Mouse (Mus musculus) erythroblast, embryonic 14.5 days (primary cell): ENCODE results near the gene Hsf4.

ENCODE experiments used
- GATA1 ChIP-seq: IDR thresholded peaks from 2 replicates; pipeline ENCODE4 v1.6.1; 2012; ENCODE audit warnings: low read length, inconsistent platforms, mixed read lengths
- TAL1 ChIP-seq: IDR thresholded peaks from 3 replicates; pipeline ENCODE4 v1.6.1; 2012; ENCODE audit warnings: low read length, inconsistent platforms, mixed read lengths

DNA sequence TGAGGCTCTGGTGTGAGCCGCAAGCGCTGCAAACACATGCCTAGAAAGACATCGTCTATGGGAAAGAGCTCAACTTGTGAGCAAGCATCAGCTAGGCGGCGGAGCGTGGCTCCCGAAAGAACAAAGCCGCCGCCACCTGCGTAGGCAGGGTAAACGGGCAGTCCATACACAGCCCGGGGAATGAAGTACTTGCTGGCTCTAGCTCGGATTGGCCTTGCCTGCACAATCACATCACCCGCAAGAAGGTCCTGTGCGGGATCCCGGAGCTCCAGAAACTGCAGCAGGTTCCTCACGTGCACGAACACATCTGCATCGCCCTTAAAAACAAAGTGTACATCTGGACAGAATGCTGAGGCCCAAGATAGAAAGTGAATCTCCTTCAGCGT lies 15.8 kb upstream of the Hsf4 start:
- TF ChIP-seq GATA1 (no peak), TAL1 (no peak)
